12 mouse cellular contexts compared by ENCODE assay signal in genomic region chr17:25410786-25411185, GRCm38 (mm10). TPM values are rescaled to one million over a fixed set of nuclear protein-coding genes. Genes with fewer than 3 reads are reported as not detected.
A peak's percentile ranks its signal among the peaks of the same experiment; 100 is the strongest.
DNase-seq lines count a peak whose midpoint lies in the region; ATAC-seq lines count a peak whose summit lies in the region.
"Had no signal": no experiment of that assay in that cellular context is flagged by ENCODE, and none has a peak within 500 bp of the region (broad histone marks: within the 10 kb centered on the region; RNA-seq: fewer than 3 reads in every experiment).

No protein-coding gene starts in this region.

- WGBS in heart, embryonic 13.5 days: 32% methylated on average over 7 of the region's 7 CpGs
- WGBS in hindbrain, embryonic 15.5 days: 25% methylated on average over 7 of the region's 7 CpGs

- H3K4me3 ChIP-seq in heart, embryonic 13.5 days: no peak overlapping the region
- no peak overlapping the region for H3K4me3 ChIP-seq in hindbrain, embryonic 15.5 days

- intact Hi-C loops in heart, postnatal 14 days (cut with DNase I): no loop called here

- H3K27ac ChIP-seq in heart, embryonic 13.5 days (replicated peaks): peak overlapping the region; percentile 90
- peak overlapping the region; percentile 56 for H3K27ac ChIP-seq in hindbrain, embryonic 15.5 days (replicated peaks)
- H3K27ac ChIP-seq: liver, embryonic 14.5 days had no signal

- no peaks in the 10 kb centered on the region for H3K9me3 ChIP-seq in heart, embryonic 13.5 days
- H3K9me3 ChIP-seq in hindbrain, embryonic 15.5 days: no peaks in the 10 kb centered on the region

- H3K9ac ChIP-seq in heart, embryonic 13.5 days: peak overlapping the region; percentile 70
- H3K9ac ChIP-seq in hindbrain, embryonic 15.5 days: no peak overlapping the region
- H3K9ac ChIP-seq: liver, embryonic 14.5 days had no signal

- H3K36me3 ChIP-seq in heart, embryonic 13.5 days: no peaks in the 10 kb centered on the region
- no peaks in the 10 kb centered on the region for H3K36me3 ChIP-seq in hindbrain, embryonic 15.5 days

- no peak for ATAC-seq in heart, embryonic 13.5 days (ENCODE audit: extremely low read depth, insufficient number of reproducible peaks, low FRiP score, low TSS enrichment)
- no peak for ATAC-seq in hindbrain, embryonic 15.5 days (ENCODE audit: low FRiP score, low read depth)

- H3K27me3 ChIP-seq in heart, embryonic 13.5 days (replicated peaks): no peaks in the 10 kb centered on the region
- no peaks in the 10 kb centered on the region for H3K27me3 ChIP-seq in hindbrain, embryonic 15.5 days

- no peak for DNase-seq in heart, postnatal 14 days
- peak; percentile 52 for DNase-seq in retina, postnatal 1 day
- DNase-seq in retina, embryonic 14.5 days (ENCODE audit: low spot score): no peak
- no peak for DNase-seq in spleen, adult 12 weeks (ENCODE audit: low spot score)
- DNase-seq in spleen, adult 18-20 months: no peak
- DNase-seq: heart, adult 18-20 months; lung, postnatal 4 days; right cerebral cortex, postnatal 14 days had no signal

- peaks cover 82% of the 10 kb centered on the region for H3K4me1 ChIP-seq in heart, embryonic 13.5 days
- peaks cover 72% of the 10 kb centered on the region for H3K4me1 ChIP-seq in hindbrain, embryonic 15.5 days (replicated peaks)

- 0 out of 2 replicates have a peak overlapping the region, but pooled peaks have one; percentile 30 for H3K4me2 ChIP-seq in heart, embryonic 13.5 days
- H3K4me2 ChIP-seq in hindbrain, embryonic 15.5 days: no peak overlapping the region

RNA-seq across cellular contexts. Expression of gene Cacna1h, which starts 22.8 kb away (rescaled TPM):
- polyA plus RNA-seq in heart, embryonic 13.5 days (2015; fragmentation: Nextera tagmentation; extraction: Ambion mirVana): 6.5 and 8.1 TPM in 2 replicates
- total RNA-seq in heart, postnatal 14 days (2021): 1 to 10 TPM; 4.9 to 8.1 TPM
- polyA plus RNA-seq in hindbrain, embryonic 15.5 days (2015; fragmentation: Nextera tagmentation; extraction: Ambion mirVana): 10.0 and 10.6 TPM in 2 replicates

RNA-seq across cellular contexts. Expression of gene Tpsg1, which starts 41.7 kb away (rescaled TPM):
- polyA plus RNA-seq in heart, embryonic 13.5 days (2015; fragmentation: Nextera tagmentation; extraction: Ambion mirVana): 0.78 TPM in 1 of 2 replicates, not detected in the other
- not detected for total RNA-seq in heart, postnatal 14 days (2021)
- 0.64 and 0.79 TPM in 2 replicates for polyA plus RNA-seq in hindbrain, embryonic 15.5 days (2015; fragmentation: Nextera tagmentation; extraction: Ambion mirVana)
- total RNA-seq: heart, adult 18-20 months had no signal
- polyA plus RNA-seq: kidney, embryonic 14.5 days had no signal

RNA-seq across cellular contexts. Expression of gene Tekt4, which starts 43.6 kb away (rescaled TPM):
- polyA plus RNA-seq in heart, embryonic 13.5 days (2015; fragmentation: Nextera tagmentation; extraction: Ambion mirVana): 0.23 and 0.47 TPM in 2 replicates
- under 1 TPM in 1 of 2 experiments, not detected in 1; 0.50 TPM for total RNA-seq in heart, postnatal 14 days (2021)
- polyA plus RNA-seq in hindbrain, embryonic 15.5 days (2015; fragmentation: Nextera tagmentation; extraction: Ambion mirVana): 1.1 and 1.3 TPM in 2 replicates
- polyA plus RNA-seq: kidney, embryonic 14.5 days had no signal

RNA-seq across cellular contexts. Expression of gene Tpsb2, which starts 44.7 kb away (rescaled TPM):
- not detected in 2 replicates for polyA plus RNA-seq in heart, embryonic 13.5 days (2015; fragmentation: Nextera tagmentation; extraction: Ambion mirVana)
- 1 to 10 TPM; 5.2 to 5.7 TPM for total RNA-seq in heart, postnatal 14 days (2021)
- 0.14 and 0.23 TPM in 2 replicates for polyA plus RNA-seq in hindbrain, embryonic 15.5 days (2015; fragmentation: Nextera tagmentation; extraction: Ambion mirVana)
